Mouse (Mus musculus): ENCODE results near the gene Dsp. TPM values are rescaled to one million over a fixed set of nuclear protein-coding genes. Genes with fewer than 3 reads are reported as not detected.

The Dsp gene
- polyA plus RNA-seq (2014; fragmentation: Illumina TruSeq; extraction: RNeasy Lipid Tissue Mini Kit (QIAGEN cat#74804); ENCODE audit: low replicate concordance) = 74.7 TPM

DNA sequence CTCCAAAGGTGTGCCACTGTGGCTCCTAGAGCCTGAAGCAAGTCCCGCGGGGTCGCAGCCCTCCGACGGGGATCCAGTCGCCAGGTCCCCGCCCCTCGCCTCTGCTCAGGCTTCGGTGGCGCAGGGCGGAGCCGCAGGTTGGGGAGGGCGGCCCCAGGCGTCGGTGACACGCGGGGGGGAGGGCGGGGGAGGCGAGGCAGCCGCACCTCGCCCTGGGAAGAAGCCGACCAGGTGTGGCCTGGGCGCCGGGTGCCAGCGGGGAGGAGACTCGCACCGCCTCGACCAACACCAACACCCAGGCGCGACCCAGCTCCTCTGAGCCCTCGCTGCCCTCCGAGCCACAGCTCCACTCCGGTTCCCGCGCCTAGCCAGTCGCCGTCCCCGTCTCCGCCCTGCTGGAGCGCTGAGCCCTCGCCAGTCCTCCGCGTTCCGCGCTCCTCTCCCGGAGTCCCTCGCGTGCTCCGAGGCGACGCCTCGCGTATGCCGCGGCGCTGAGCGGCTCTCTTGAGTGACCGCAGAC lies at the start of gene Dsp:
Gene Dsp (plus strand): TSS at position 226 of the 520 bp plus-strand sequence.

DNA sequence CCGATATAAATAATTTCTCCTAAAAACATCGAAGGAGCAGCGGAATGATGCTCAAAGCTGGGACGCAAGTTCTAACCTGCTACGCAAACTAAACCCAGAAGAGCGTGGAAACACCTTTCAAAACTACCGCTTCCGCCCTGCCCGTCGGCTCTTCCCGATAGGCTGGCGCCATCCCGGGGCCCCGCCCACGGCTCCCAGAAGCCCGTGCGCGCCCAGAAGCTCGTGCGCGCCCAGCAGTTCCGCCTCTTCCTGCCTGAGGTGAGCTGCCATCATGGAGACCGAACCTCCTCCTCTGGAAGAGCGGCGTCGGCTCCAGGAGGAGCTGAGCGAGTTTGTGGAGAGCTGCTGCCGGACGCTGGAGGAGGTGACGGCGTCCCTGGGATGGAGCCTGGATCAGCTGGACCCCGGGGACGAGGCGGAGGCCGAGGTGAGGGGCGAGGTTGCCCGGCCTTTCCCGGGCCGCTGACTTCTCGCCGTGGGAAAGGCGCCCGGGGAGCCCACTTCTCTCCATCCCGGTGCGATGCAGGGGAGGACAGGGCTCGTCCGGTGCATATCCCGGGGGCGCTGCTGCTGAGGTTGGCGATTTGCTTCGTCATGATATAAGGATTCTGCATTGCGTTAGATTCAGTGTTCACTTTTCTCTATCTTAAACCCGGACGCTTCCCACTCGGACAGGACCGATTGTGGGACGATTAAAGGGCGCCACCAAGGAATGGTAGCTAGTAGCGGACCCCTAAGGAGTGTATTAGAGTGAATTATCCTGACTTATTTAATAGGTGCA lies 53.8 kb downstream of the Dsp start, which contains the start of gene Snrnp48:
Gene Snrnp48 (plus strand): TSS at position 237 of the 781 bp plus-strand sequence.

Other genes with a start within 250 kb of the Dsp start
- 180 TPM for gene Ssr1, start 157.1 kb upstream of the Dsp start, polyA plus RNA-seq (2014; fragmentation: Illumina TruSeq; extraction: RNeasy Lipid Tissue Mini Kit (QIAGEN cat#74804); ENCODE audit: low replicate concordance)
- gene Riok1, start 114.3 kb upstream of the Dsp start, polyA plus RNA-seq (2014; fragmentation: Illumina TruSeq; extraction: RNeasy Lipid Tissue Mini Kit (QIAGEN cat#74804); ENCODE audit: low replicate concordance) = 48.6 TPM
- gene Cage1, start 114.2 kb upstream of the Dsp start, polyA plus RNA-seq (2014; fragmentation: Illumina TruSeq; extraction: RNeasy Lipid Tissue Mini Kit (QIAGEN cat#74804); ENCODE audit: low replicate concordance) = 0.63 TPM
- gene Snrnp48, start 53.6 kb downstream of the Dsp start, polyA plus RNA-seq (2014; fragmentation: Illumina TruSeq; extraction: RNeasy Lipid Tissue Mini Kit (QIAGEN cat#74804); ENCODE audit: low replicate concordance) = 84.9 TPM
- gene Bmp6, start 193.8 kb downstream of the Dsp start, polyA plus RNA-seq (2014; fragmentation: Illumina TruSeq; extraction: RNeasy Lipid Tissue Mini Kit (QIAGEN cat#74804); ENCODE audit: low replicate concordance) = 0.74 TPM

Measured in small intestine, adult 10 weeks (tissue).